Mouse (Mus musculus): Measurements from ENCODE around the gene Skp1a. TPM values are rescaled to one million over a fixed set of nuclear protein-coding genes. Genes with fewer than 3 reads are reported as not detected.

Skp1a gene
- total and polyA plus RNA-seq, 3 experiments: 169 to 1,533 (median 445) TPM

- H3K4me3 ChIP-seq (ENCODE audit: control insufficient read depth in 1 of 2, insufficient read depth in 1 of 2, low read depth in 2 of 2, low read length in 2 of 2): no peak overlapping the region
- TF ChIP-seq RCOR1 (IDR thresholded peaks at IDR 0.05; ENCODE audit: low read depth, low read length): no peak
- no peak for TF ChIP-seq SIN3A (IDR thresholded peaks at IDR 0.05; ENCODE audit: low read length)
- no peak; a peak in 1 of 6 replicates for TF ChIP-seq CTCF (IDR thresholded peaks at IDR 0.05 in 2 of 3, conservative IDR thresholded peaks at IDR 0.05 in 1 of 3; ENCODE audit: control insufficient read depth in 1 of 3, insufficient read depth in 1 of 3, low read depth in 2 of 3, low read length in 3 of 3, poor library complexity in 1 of 3, severe bottlenecking in 1 of 3)
- TF ChIP-seq JUND (IDR thresholded peaks at IDR 0.05; ENCODE audit: low read depth, low read length): no peak
- no peak for TF ChIP-seq E2F4 (IDR thresholded peaks at IDR 0.05; ENCODE audit: borderline replicate concordance, low read depth, low read length)
- TF ChIP-seq MAZ (IDR thresholded peaks at IDR 0.05; ENCODE audit: low read depth, low read length): no peak
- no peak for TF ChIP-seq MYB (IDR thresholded peaks at IDR 0.05; ENCODE audit: low read depth, low read length)
- DNase-seq (ENCODE audit: low read depth, low spot score): no peak
- H3K4me1 ChIP-seq (ENCODE audit: control insufficient read depth in 1 of 2, insufficient read depth in 2 of 2, low read length in 2 of 2): no peaks in the 10 kb centered on the region
- H3K9ac ChIP-seq (ENCODE audit: control insufficient read depth, low read depth, low read length, poor library complexity, severe bottlenecking): no peak overlapping the region
- peaks cover 2% of the 10 kb centered on the region for H3K79me2 ChIP-seq (ENCODE audit: control insufficient read depth, insufficient read depth, low read length, poor library complexity)
- no peaks in the 10 kb centered on the region for H3K9me3 ChIP-seq (replicated peaks; ENCODE audit: insufficient read depth, low read length)
- no peaks in the 10 kb centered on the region for H3K27me3 ChIP-seq (ENCODE audit: control insufficient read depth in 1 of 2, insufficient read depth in 2 of 2, low read length in 2 of 2)
- peaks cover 2 to 4% of the 10 kb centered on the region in 2 experiments; a peak in 3 of 4 replicates for H3K36me3 ChIP-seq (ENCODE audit: control insufficient read depth in 1 of 2, insufficient read depth in 2 of 2, low read length in 2 of 2)
- no peak overlapping the region for H3K27ac ChIP-seq (ENCODE audit: control insufficient read depth, low read depth, low read length)
Observed at GRCm38 (mm10) chr11:52249452-52249851, 17.7 kb downstream of the Skp1a start.

GRCm38 (mm10) chr11:52251770-52252169, 20.0 kb downstream of the Skp1a start:
- DNase-seq (ENCODE audit: low read depth, low spot score): no peak
- H3K4me1 ChIP-seq (ENCODE audit: control insufficient read depth in 1 of 2, insufficient read depth in 2 of 2, low read length in 2 of 2): no peaks in the 10 kb centered on the region
- no peak overlapping the region for H3K9ac ChIP-seq (ENCODE audit: control insufficient read depth, low read depth, low read length, poor library complexity, severe bottlenecking)
- no peak overlapping the region for H3K4me3 ChIP-seq (ENCODE audit: control insufficient read depth in 1 of 2, insufficient read depth in 1 of 2, low read depth in 2 of 2, low read length in 2 of 2)
- no peaks in the 10 kb centered on the region for H3K79me2 ChIP-seq (ENCODE audit: control insufficient read depth, insufficient read depth, low read length, poor library complexity)
- H3K27ac ChIP-seq (ENCODE audit: control insufficient read depth, low read depth, low read length): no peak overlapping the region
- H3K36me3 ChIP-seq (ENCODE audit: control insufficient read depth in 1 of 2, insufficient read depth in 2 of 2, low read length in 2 of 2): no peaks in the 10 kb centered on the region; a peak in 2 of 4 replicates
- H3K9me3 ChIP-seq (replicated peaks; ENCODE audit: insufficient read depth, low read length): no peaks in the 10 kb centered on the region
- TF ChIP-seq USF2 (IDR thresholded peaks at IDR 0.05; ENCODE audit: borderline replicate concordance in 1 of 2, insufficient read depth in 1 of 2, low read depth in 1 of 2, low read length in 2 of 2) (no peak), RCOR1 (IDR thresholded peaks at IDR 0.05; ENCODE audit: low read depth, low read length) (no peak), HCFC1 (IDR thresholded peaks at IDR 0.05; ENCODE audit: low read depth, low read length) (no peak), ELF1 (IDR thresholded peaks at IDR 0.05; ENCODE audit: low read depth, low read length) (no peak), ETS1 (IDR thresholded peaks at IDR 0.05; ENCODE audit: low read depth, low read length) (no peak), MYC (IDR thresholded peaks at IDR 0.05; ENCODE audit: low read depth, low read length) (no peak), USF1 (IDR thresholded peaks at IDR 0.05; ENCODE audit: low read depth, low read length) (no peak), CHD1 (IDR thresholded peaks at IDR 0.05; ENCODE audit: low read depth, low read length) (no peak), MAX (IDR thresholded peaks at IDR 0.05; ENCODE audit: low read length) (no peak), MAZ (IDR thresholded peaks at IDR 0.05; ENCODE audit: low read depth, low read length) (no peak), NELFE (IDR thresholded peaks at IDR 0.05; ENCODE audit: low read depth, low read length) (no peak)
- no peaks in the 10 kb centered on the region for H3K27me3 ChIP-seq (ENCODE audit: control insufficient read depth in 1 of 2, insufficient read depth in 2 of 2, low read length in 2 of 2)
